Mouse (Mus musculus) regulatory T cell (primary cell): ENCODE measurements around the gene Pitpnc1.

ENCODE experiments used
- in situ Hi-C: fragments of 300-600 bp; cut with MboI, MseI; formaldehyde crosslinking; loops from one replicate; pipeline ENCODE4 v1.15.1; 2025; ENCODE audit warnings: high pct_unique_total_duplicates

The Pitpnc1 gene

DNA sequence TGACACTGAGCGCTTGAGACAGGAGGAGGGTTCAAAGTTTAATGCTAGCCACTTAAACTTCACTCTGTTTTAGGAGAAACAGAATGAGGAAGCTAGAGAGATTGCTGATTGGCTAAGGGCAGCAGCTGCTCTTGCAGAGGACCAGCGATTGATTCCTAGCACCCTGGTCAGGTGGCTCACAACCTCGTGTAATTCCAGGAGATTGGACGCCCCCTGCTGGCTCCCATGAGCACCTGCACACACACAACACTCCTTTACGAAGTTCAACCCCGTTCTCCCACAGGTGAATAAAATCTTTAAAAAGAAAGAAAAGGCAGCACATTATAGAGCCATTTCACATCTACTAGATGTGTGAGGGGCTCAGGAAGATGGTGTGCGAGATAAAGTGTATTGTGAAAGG lies 224.8 kb downstream of the Pitpnc1 start:
- in situ Hi-C loops = no loop called here

- in situ Hi-C loops = no loop called here
These were observed 227.4 kb downstream of the Pitpnc1 start for GRCm38 (mm10) chr11:107243126-107243525.

- in situ Hi-C loops = no loop called here
These were observed 228.8 kb downstream of the Pitpnc1 start for GRCm38 (mm10) chr11:107241678-107242077.

DNA sequence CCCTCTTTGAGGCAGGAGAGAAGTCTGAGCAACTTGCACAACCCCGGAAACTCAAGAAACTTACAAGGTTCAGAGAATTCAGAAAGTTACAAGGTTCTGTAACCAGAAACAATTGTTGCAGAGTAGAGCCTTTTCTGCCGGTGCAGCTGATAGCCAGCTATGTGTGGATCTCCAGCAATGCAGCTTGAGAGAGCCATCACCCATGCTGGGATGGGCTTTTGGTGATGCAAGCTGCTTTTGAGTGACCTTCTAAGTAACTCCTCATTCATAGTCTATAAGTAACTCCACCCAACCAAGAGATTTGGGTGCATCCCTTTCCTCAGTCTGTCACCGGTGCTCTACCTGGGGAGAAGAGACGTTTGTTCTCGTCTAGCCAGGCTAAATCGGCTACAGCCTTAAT lies 232.0 kb downstream of the Pitpnc1 start:
- in situ Hi-C loops = no loop called here

DNA sequence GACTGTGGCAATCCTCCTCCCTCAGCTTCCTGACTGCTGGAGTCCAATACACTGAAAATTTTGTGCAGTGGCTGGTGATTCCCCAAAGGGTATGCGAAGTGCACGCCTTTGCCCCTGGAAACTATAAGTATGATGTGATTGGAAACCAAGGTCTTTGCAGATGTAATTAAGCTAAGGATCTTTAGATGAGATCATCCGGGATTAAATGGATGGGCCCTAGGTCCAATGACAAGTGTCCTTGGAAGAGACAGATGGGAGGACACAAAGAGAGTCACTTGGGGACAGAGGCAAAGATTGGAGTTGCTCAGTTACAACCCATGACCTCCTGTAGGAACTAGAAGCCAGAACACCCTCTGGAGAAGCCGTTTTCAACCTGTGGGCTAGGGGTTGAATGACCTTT lies 233.0 kb downstream of the Pitpnc1 start:
- in situ Hi-C loops = no loop called here

DNA sequence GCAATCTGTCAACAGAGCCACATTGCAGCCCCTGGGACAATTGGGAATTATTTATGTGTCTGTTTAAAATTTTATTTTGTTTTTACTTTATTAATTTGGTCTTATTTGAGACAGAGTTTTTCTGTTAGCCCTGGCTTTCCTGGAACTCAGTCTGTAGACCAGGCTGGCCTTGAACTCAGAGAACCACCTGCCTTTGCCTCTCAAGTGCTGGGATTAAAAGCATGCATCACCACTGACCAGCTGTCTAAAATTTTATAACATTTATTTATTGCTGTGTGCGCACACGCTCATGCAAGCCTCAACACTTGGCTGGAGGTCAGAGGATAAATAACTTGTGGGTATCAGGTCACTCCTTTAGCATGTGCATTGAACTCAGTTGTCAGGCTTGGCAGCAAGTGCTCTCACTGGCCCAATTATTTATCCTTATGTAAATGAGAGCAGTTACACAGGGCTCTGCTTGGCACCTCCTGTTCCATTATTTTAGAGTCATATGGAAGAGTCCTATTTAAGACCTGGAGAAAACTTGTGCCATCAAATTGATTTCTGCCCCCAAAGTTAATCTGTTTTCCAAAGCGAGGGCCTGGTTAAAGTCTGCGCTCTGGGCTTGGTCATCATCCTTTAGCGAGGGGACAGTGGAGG lies 237.1 kb downstream of the Pitpnc1 start:
- in situ Hi-C loops = no loop called here

- in situ Hi-C loops = no loop called here
These were observed 240.4 kb downstream of the Pitpnc1 start for GRCm38 (mm10) chr11:107230128-107230527.

DNA sequence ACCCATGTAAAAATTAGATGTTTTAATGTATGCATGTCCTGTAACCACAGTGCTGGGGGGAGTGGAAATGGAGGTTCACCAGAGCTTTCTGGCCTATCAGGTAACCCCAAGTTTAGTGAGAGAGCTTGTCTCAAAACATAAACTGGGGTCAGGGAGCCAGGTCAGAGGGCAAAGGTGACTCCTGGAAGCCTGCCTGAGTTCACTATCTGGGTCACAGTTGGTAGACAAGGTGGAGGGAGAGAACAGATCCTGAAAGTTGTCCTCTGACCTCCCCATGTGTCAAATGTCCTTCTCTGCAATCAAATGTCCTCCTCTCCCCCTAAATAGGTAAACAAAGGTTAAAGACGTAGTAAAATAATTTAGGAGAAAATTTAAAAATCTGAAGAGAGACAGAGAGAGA lies 244.1 kb downstream of the Pitpnc1 start:
- in situ Hi-C loops = loop anchor here (5.0 kb wide), 1 partner anchor 81 kb away; no protein-coding TSS in a partner anchor

DNA sequence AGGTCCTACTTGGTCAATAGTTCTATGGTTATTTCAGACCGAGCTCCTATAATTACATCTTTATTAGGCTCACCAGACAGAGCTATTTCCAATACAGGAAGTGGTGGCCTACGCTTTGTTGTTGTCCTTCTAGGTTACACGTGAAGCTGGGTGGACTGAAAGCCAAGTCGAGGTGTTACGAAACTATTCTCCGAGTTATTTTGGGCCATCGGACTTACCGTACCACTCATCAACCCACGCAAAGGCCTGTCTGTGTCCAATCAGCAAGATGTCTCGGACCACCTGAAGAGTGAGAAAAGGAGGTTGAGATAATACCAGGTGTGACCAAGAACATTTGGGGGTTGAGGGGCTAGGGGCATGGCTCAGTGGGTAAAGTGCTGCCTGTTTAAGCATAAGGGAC lies 244.5 kb downstream of the Pitpnc1 start:
- in situ Hi-C loops = loop anchor here (5.0 kb wide), 1 partner anchor 81 kb away; no protein-coding TSS in a partner anchor

GRCm38 (mm10) chr11:107225301-107225700 lies 245.2 kb downstream of the Pitpnc1 start:
- in situ Hi-C loops = loop anchor here (5.0 kb wide), 1 partner anchor 82 kb away; no protein-coding TSS in a partner anchor

DNA sequence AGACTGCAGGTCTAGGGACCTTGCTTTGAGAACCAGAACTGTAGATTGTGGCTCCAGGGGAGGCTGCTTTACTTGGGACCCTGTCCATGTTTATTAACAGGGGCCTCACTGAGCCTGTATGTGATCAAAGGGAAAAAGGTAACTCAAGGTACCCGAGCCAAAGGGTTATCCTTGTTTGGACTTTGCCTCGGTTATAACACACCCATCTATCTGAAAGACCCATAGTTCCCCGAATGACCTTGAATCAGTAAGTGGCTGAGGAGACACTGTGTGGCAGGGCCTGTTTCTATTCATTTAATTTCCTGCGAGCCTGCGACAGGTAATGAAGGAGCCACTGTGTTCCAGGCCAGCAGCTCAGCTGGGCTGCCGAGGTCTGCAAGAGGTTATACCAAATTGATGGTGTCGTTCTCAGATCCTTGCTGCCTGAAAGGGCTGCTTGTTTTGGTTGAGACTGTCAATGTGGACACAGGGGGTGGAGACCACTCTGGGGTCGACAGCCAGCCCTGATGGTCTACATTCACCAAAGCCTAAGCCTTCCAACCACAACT lies 246.8 kb downstream of the Pitpnc1 start:
- in situ Hi-C loops = no loop called here

GRCm38 (mm10) chr11:107223169-107223561 lies 247.3 kb downstream of the Pitpnc1 start:
- in situ Hi-C loops = no loop called here

GRCm38 (mm10) chr11:107222531-107223168 lies 247.8 kb downstream of the Pitpnc1 start:
- in situ Hi-C loops = no loop called here

DNA sequence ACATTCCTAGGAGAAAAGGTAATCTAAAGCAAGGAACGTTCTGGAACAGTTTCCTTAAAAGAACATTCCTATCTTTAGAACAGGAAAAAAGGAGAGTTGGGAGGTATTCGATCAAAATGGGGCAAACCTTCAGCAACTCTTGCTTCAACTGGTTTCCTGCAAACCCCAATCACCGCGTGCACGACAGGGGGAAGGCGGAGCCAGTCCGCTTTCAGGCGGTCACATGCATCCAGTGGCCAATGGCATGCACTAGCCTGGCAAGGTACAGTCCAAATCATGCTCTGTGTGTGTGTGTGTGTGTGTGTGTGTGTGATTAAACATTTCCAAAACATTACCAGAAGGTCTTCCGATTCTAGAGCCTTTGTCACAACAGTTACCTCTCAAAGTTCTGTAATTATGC lies 255.4 kb downstream of the Pitpnc1 start:
- in situ Hi-C loops = loop anchor here (5.0 kb wide), 1 partner anchor 257 kb away; the partner anchor contains the start of gene Pitpnc1

DNA sequence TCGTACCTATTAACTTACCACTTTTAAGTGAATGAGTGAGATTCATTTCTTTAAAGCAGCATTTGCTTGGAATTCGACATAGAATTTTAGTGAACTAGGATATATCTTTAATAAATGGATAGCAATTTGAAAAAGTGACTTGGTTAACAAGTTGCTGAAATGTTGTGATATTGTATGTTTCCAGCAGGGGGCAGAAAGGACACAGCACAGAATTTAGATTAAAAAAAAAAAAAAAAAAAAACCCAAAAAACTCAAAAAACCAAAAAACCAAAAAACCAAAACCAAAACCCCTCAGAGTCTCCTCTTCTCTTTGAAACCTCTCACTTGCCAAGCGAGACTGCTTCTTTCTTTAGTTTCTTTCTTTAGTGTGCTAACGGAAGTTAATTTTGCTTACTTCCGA lies 256.8 kb downstream of the Pitpnc1 start:
- in situ Hi-C loops = no loop called here

DNA sequence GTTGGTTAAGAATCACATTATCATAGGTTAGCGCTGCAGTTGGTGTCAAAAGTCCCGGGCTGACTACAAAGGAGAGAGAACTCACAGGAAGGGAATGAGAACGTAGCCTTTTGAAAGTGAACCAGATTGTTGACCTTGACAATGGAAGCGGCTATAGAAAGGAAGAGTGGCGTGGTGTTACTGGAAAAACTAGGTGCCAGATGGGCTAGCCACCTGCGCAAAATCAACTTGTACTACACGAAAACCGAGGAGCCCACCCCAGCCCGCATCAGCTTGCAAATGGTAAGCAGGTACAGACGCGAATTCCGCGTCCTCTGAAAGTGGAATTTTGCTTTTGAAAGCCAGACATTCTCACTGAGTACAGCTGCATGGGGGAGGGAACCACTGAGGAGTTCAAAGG lies 260.7 kb downstream of the Pitpnc1 start:
- in situ Hi-C loops = no loop called here

DNA sequence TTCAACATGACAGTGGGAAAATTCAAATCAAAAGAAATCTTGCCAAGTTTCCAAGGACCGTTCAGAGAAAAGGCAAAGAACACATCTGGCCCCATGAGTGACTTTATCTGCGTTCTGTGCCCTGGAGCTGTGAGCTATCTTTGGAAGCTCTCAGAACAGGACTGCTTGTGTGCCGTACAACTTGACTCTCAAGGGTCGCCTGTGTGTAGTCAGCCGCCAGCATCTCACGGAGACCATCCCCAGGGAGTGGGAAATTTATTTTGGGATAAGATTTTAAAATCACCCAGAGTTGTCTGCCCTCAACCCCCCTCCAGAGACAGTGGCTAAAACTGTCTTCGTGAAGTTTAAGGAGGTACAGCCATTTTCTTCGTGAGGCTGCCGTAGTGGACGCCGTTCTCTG lies 268.7 kb downstream of the Pitpnc1 start:
- in situ Hi-C loops = no loop called here

- in situ Hi-C loops = no loop called here
These were observed 271.2 kb downstream of the Pitpnc1 start for GRCm38 (mm10) chr11:107199281-107199680.

DNA sequence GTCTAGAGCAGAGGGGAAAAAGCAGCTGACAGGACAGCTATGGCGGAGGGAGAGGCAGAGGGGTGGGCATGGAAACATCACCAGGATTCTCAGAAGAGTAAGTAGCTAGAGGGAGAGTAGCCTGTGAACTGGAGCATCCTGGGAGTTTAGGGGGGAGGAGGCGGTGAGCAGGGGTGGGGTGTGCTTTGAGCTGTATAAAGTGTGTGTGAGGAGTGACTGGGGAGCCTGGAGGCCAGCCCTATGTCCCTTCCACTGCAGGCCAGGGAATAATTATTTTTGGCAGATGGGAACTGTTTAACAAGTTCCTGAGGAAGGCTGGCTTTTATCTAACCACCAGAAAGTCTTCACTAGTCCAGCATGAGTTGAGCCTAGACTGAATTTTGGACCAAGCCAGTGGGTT lies 275.2 kb downstream of the Pitpnc1 start:
- in situ Hi-C loops = no loop called here

- in situ Hi-C loops = no loop called here
These were observed 280.1 kb downstream of the Pitpnc1 start for GRCm38 (mm10) chr11:107190376-107190775.

GRCm38 (mm10) chr11:107188565-107189552 lies 281.6 kb downstream of the Pitpnc1 start, which contains the start of gene Nol11:
Gene Nol11 (minus strand): TSS chr11:107189381.
- in situ Hi-C loops = no loop called here

GRCm38 (mm10) chr11:107183777-107184176 lies 286.7 kb downstream of the Pitpnc1 start:
- in situ Hi-C loops = no loop called here
